Mouse (Mus musculus) CD4-positive naive resting alpha-beta T cell, adult 76 days (primary cell): ENCODE measurements around the gene Gm10518. TPM values are rescaled to one million over a fixed set of nuclear protein-coding genes. Genes with fewer than 3 reads are reported as not detected.

Source experiments
- total RNA-seq: library from RNA; stranded (reverse); gene quantifications from one replicate; pipeline ENCODE4 v1.2.4, GENCODE M21; 2023

The Gm10518 gene
- total RNA-seq, result not detected

DNA sequence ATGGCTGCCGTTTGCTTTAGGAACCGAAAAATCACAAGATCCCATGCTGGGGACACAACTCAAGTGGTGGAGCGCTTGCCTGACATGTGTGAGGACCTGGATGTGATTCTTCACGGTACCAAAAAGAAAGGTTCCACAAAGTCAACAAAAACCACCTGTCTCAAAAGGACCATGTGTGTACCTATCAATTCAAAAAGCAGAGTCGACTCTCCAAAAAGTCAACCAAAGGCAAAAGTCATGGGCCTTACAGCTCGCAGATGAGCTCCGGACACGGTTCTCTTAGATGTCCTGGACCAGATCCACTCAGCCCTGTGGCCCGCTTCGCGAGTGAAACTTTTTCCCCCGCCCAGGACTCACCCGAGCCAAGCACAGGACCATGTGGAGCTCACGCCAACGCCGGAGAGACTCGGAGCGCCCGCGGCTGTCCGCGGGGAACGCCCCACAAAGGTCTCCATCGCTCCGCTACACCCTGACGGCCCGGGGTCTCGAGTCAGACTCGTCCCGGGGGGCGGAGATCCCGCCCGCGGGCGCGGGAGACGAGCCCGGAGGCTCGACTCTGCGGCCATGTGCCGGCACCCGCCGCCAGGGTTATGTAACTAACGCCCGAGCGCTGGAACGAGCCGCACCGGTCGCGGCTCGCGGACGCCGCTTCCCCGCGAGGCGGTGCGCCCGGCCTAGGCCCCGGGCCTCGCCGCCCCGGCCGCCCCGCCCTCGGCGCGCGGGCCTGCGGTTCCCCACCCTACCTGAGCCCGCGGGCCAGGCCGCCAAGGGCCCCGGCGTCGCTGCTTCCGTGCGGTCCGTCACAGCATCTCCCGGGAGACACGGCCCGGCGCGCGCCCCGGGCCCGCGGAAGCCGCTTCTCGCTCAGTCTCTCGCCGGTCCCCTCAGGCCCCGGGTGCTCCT, at the start of gene Gm10518:
Gene Gm10518 (plus strand): TSS at position 767 of the 903 bp plus-strand sequence.

DNA sequence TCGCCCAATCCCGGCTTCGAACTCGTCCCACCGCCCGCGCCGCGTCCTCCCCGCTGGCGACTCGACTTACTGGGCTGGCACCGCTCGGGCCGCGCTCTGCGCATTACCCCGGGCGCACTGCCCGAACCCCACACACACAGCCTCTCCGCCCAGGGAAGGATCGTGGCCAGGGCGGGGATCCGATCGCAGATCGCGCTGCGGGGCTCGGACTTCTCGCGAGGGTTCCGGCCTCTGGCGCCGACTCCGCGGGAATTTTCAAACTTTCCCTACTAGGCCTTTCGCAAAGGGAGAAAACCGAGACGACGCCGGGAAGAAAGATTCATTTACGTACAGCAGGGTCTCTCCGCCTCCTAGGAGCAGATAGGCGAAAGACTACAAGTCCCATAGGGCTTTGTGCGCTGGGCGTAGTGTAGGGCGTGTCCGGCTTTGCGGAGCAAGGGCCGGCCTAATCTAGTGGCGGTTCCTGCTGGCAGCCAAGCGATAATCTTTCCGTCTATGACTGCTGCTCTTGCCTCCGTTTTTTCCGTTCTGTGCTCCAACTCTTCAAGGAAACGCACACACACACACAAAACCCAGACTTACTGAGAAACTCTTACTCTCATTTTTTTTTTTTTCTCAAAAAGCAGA, 450 bp downstream of the Gm10518 start, which contains the start of gene Ahctf1:
Gene Ahctf1 (minus strand): TSS at position 168 of the 627 bp plus-strand sequence.

Other genes with a start within 250 kb of the Gm10518 start
- 0.59 TPM for gene Sccpdh, start 135.2 kb upstream of the Gm10518 start, total RNA-seq
- 0.21 TPM for gene Kif28, start 58.1 kb upstream of the Gm10518 start, total RNA-seq
- 117 TPM for gene Ahctf1, start 304 bp downstream of the Gm10518 start, total RNA-seq
- gene Cdc42bpa, start 157.1 kb downstream of the Gm10518 start, total RNA-seq, result 4.2 TPM